Mouse (Mus musculus): Measurements from ENCODE around the gene Kcnh1. TPM values are rescaled to one million over a fixed set of nuclear protein-coding genes. Genes with fewer than 3 reads are reported as not detected.

Gene Kcnh1
- polyA plus RNA-seq, 1 experiment from 2014 or later: 0.81 TPM

DNA sequence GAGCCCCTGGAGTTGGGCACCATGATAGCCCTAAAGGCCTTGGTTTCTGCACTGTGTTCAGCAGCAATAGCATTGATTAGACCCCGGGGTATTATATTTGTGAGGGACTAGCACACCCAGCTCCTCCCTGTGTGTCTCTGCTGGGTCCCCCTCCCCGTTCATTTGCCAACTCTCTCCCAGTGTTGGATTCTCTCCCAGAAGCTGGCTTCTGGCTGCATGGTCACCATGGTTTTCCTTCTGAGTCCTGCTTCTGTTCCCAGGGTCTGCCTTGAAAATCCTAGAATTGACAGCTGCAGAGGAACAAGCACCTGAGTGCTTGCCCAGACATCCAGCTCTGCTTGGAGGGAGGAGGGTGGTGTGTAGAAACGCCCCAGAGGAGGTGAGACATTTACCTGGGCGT, 261.1 kb downstream of the Kcnh1 start:
- Histone ChIP-seq H3K27me3 (no peaks in the 10 kb centered on the region), H3K4me1 (peaks cover 6% of the 10 kb centered on the region), H3K9me3 (replicated peaks) (no peaks in the 10 kb centered on the region), H3K36me3 (ENCODE audit: poor library complexity, severe bottlenecking) (no peaks in the 10 kb centered on the region), H3K4me3 (no peak overlapping the region), H3K4me2 (no peak overlapping the region), H3K9ac (no peak overlapping the region), H3K27ac (no peak overlapping the region)
- WGBS: 74% methylated on average over 4 of the region's 4 CpGs
- no peak for ATAC-seq

DNA sequence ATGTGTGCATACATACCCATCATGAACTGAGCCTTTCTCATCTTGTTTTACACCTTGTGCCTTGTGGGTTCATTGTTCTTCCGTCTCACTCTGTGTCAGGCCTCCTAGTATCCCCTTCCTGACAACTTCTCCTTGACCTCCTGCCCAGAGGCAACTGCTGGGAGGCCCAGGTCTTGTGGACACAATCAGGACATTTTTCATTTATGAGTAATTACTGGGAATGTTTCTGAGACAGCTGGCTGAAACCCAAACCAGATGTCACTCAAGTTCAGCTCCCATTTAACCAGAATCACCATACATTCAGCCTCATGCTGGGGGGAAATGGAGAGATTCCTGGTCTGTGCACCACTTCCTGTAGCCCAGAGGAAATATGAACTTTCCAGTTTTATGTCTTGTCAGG, 263.9 kb downstream of the Kcnh1 start:
- ATAC-seq: no peak
- H3K9ac ChIP-seq: no peak overlapping the region
- no peaks in the 10 kb centered on the region for H3K9me3 ChIP-seq (replicated peaks)
- H3K27ac ChIP-seq: no peak overlapping the region
- no peaks in the 10 kb centered on the region for H3K27me3 ChIP-seq
- H3K4me1 ChIP-seq: peaks cover 6% of the 10 kb centered on the region
- no peaks in the 10 kb centered on the region for H3K36me3 ChIP-seq (ENCODE audit: poor library complexity, severe bottlenecking)
- 55% methylated on average over 1 of the region's 1 CpGs for WGBS
- H3K4me2 ChIP-seq: no peak overlapping the region
- no peak overlapping the region for H3K4me3 ChIP-seq

DNA sequence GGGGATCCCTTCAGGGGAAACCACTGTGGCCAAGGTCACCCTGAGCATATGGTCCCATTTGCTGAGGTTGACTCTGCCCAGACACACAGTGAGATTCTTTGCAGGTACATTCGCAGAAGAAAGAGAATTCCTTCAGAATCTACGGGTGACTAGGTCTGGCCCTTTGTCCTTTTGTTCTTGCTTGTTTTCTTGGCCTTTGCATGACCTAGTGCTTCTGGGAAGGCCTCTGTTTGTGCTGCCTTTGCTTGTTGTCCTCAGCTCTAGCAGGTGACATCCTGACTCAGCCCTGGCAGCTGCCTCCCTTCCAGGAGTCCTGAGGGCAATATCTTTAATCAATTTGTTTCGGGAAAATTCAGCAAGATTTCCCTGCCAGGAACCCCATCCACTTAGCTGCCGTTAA, 264.4 kb downstream of the Kcnh1 start:
- 64% methylated on average over 4 of the region's 4 CpGs for WGBS
- no peaks in the 10 kb centered on the region for H3K9me3 ChIP-seq (replicated peaks)
- no peak overlapping the region for H3K9ac ChIP-seq

DNA sequence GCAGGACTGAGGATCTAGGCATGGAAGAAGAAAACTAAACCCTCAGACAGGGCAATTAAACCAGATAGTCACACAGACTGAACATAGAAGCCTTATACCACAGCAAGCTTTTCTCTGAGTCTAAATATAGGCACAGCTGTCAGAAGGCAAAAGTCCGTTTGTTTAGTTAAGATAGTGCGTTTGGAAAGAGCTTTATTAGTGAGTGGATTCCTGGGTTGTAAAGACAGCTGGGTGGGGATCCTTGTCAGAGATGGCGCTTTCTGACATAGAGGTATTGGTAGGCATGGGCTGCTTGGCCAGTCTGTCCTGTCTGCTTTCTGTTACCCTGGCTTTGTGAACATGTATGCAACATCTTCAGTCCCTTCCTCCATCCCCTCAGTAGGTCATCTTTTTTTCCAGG, 266.5 kb downstream of the Kcnh1 start:
- Histone ChIP-seq H3K4me1 (no peaks in the 10 kb centered on the region), H3K4me2 (no peak overlapping the region), H3K36me3 (ENCODE audit: poor library complexity, severe bottlenecking) (no peaks in the 10 kb centered on the region), H3K4me3 (no peak overlapping the region), H3K27ac (no peak overlapping the region), H3K27me3 (no peaks in the 10 kb centered on the region), H3K9me3 (replicated peaks) (no peaks in the 10 kb centered on the region), H3K9ac (no peak overlapping the region)
- ATAC-seq: no peak
- WGBS: 73% methylated on average over 3 of the region's 3 CpGs

More for the DNA sequence above, 264.4 kb downstream of the Kcnh1 start:
- H3K4me2 ChIP-seq: no peak overlapping the region
- H3K36me3 ChIP-seq (ENCODE audit: poor library complexity, severe bottlenecking): no peaks in the 10 kb centered on the region
- H3K27me3 ChIP-seq: no peaks in the 10 kb centered on the region
- H3K4me1 ChIP-seq: peaks cover 1% of the 10 kb centered on the region; the same call in 1 of the 2 replicates
- no peak for ATAC-seq
- H3K4me3 ChIP-seq: no peak overlapping the region
- no peak overlapping the region for H3K27ac ChIP-seq

DNA sequence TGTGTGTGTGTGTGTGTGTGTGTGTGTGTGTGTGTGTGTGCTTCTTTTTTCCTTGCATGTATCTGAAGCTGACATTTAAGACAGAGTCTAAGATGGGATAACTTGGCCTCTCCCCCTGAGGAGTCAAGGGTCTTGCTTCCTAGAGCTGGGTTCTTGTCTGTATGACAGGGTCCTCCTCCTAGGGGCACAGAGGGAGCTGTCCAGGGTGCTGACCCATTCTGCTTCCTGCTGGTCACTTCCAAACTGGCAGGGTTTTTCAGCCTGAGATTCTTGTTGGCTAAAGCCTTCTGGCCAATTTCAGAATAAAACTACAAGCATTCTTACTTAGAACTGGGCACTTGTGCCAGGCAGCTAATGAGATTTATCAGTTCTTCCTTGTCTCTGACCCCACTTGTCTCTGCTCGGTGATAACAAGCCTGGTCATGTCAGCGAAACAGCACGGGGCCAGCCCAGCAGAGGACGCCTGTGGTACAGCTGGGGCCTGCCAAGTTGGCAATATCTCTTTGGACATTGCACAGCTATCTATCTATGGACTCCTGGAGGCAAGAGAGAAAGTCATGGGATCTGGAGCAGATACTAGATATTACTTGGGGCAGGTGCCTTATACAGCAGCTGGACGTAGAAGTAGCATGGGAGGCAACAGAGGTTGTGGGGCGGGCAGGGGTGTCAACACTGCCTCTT, 267.1 kb downstream of the Kcnh1 start:
- no peaks in the 10 kb centered on the region for H3K27me3 ChIP-seq
- no peaks in the 10 kb centered on the region for H3K9me3 ChIP-seq (replicated peaks)
- H3K36me3 ChIP-seq (ENCODE audit: poor library complexity, severe bottlenecking): no peaks in the 10 kb centered on the region
- H3K4me3 ChIP-seq: no peak overlapping the region
- H3K9ac ChIP-seq: no peak overlapping the region
- WGBS: 85% methylated on average over 6 of the region's 6 CpGs
- no peak overlapping the region for H3K4me2 ChIP-seq
- H3K4me1 ChIP-seq: no peaks in the 10 kb centered on the region
- no peak for ATAC-seq
- no peak overlapping the region for H3K27ac ChIP-seq

DNA sequence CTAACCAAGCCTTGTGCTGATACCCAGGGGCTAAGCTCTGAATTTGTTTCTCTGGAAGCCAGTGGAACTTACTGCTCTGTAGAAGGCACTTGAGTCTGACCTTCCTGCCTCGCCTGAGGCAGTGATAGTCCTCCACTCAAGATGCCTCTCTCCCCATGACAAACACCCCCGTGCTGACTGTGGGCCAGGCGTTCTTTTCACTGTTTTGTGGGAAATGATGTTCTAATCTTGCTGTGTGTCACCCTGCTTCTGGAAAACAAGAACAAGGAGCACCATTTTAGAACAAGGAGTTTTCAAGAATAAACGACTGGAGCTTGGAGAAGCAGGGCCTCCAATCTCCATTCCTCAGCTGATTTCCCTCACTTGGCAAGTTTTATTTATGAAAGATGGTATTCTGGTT, 273.2 kb downstream of the Kcnh1 start:
- no peak overlapping the region for H3K4me3 ChIP-seq
- H3K4me2 ChIP-seq: no peak overlapping the region
- no peak overlapping the region for H3K27ac ChIP-seq
- 82% methylated on average over 4 of the region's 4 CpGs for WGBS
- H3K4me1 ChIP-seq: no peaks in the 10 kb centered on the region
- H3K36me3 ChIP-seq (ENCODE audit: poor library complexity, severe bottlenecking): no peaks in the 10 kb centered on the region
- no peaks in the 10 kb centered on the region for H3K27me3 ChIP-seq
- no peak for ATAC-seq
- no peaks in the 10 kb centered on the region for H3K9me3 ChIP-seq (replicated peaks)
- no peak overlapping the region for H3K9ac ChIP-seq

DNA sequence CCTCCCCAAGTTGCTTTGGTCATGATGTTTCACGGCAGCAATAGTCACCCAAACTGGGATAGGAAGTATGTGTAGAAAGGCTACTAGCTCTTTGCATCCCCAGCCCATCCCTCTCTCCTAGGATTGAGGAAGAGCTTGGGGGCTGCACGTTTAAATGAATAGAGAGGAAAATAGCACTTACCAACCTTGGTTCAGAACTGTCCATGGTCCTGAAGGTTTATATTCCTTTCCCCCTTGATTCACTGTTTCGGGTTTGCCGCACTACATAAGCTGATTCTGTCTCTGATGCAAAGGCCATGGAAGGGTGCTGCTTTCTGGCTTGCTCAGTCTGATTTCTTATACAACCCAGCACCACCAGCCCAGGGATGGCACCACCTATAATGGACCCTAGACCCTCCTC, 281.8 kb downstream of the Kcnh1 start:
- Histone ChIP-seq H3K27ac (no peak overlapping the region), H3K4me2 (no peak overlapping the region), H3K27me3 (no peaks in the 10 kb centered on the region), H3K9ac (no peak overlapping the region), H3K9me3 (replicated peaks) (no peaks in the 10 kb centered on the region), H3K36me3 (ENCODE audit: poor library complexity, severe bottlenecking) (no peaks in the 10 kb centered on the region), H3K4me1 (no peaks in the 10 kb centered on the region), H3K4me3 (no peak overlapping the region)
- no peak for ATAC-seq
- WGBS: 62% methylated on average over 4 of the region's 4 CpGs

DNA sequence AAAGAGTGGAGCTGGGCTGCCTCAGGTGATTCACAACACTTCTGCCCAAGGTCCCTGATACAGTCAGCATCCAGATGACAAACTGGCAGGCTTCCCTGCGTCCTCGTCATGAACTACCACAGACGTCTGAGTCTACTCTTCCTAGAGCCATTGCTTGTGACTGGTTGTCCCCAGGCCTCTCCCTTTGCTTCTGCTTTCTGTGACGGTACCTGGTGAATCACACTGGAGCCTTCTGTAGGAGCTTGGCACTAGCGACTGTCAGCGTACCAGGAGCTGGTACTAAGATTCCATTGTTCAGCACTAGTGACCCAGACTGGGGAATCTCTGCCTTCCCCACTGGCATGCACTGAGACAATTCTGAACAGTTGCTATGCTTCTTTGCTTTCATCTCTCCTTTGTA, 282.6 kb downstream of the Kcnh1 start:
- Histone ChIP-seq H3K4me2 (no peak overlapping the region), H3K9ac (no peak overlapping the region), H3K27ac (no peak overlapping the region), H3K4me3 (no peak overlapping the region), H3K4me1 (no peaks in the 10 kb centered on the region), H3K27me3 (no peaks in the 10 kb centered on the region), H3K36me3 (ENCODE audit: poor library complexity, severe bottlenecking) (no peaks in the 10 kb centered on the region), H3K9me3 (replicated peaks) (no peaks in the 10 kb centered on the region)
- ATAC-seq: no peak
- 92% methylated on average over 6 of the region's 6 CpGs for WGBS

DNA sequence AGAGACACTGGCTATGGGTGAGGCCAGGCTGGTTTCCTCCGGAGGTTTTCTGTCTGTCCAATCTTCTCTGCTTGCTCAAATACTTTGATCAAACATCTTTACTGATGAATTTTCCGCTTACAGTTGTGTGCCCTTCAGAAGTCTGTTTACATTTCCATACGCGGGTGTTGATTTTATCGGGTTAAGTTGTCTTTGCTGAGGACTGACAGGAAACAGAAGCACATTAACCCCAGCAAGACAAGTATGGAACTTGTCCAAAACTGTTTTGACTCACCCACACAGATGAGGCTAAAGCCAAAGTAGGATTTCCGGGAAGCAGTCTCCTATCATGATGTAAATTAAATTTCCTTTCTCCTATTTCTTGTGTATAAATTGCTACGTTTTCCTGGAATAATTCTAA, 286.1 kb downstream of the Kcnh1 start:
- H3K4me1 ChIP-seq: no peaks in the 10 kb centered on the region
- no peaks in the 10 kb centered on the region for H3K9me3 ChIP-seq (replicated peaks)
- no peak overlapping the region for H3K4me2 ChIP-seq
- H3K9ac ChIP-seq: no peak overlapping the region
- H3K36me3 ChIP-seq (ENCODE audit: poor library complexity, severe bottlenecking): no peaks in the 10 kb centered on the region
- H3K27ac ChIP-seq: no peak overlapping the region
- ATAC-seq: no peak
- H3K4me3 ChIP-seq: no peak overlapping the region
- no peaks in the 10 kb centered on the region for H3K27me3 ChIP-seq
- WGBS: 82% methylated on average over 7 of the region's 7 CpGs

DNA sequence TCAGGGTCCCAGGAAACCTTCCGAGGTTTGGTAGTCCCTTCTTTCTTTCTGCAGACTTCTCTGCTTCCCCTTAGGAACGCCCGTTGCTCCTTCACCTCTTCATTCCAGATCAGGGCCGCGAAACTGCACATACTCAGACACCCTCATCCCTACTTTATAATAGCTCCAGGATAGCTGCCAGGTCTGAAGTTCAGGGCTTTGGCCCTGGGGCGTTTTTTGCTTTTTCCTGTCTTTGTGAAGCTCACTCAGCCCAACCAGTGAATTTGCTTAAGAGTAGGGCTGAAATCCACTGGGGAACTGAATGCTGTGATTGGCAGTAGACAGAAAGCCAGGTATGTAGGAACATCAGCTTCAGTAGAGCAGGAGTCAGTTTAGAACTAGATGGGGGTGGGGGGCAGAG, 287.0 kb downstream of the Kcnh1 start:
- Histone ChIP-seq H3K9me3 (replicated peaks) (no peaks in the 10 kb centered on the region), H3K27ac (no peak overlapping the region), H3K4me3 (no peak overlapping the region), H3K4me1 (no peaks in the 10 kb centered on the region), H3K36me3 (ENCODE audit: poor library complexity, severe bottlenecking) (no peaks in the 10 kb centered on the region), H3K9ac (no peak overlapping the region), H3K4me2 (no peak overlapping the region), H3K27me3 (no peaks in the 10 kb centered on the region)
- no peak for ATAC-seq
- 80% methylated on average over 6 of the region's 6 CpGs for WGBS

DNA sequence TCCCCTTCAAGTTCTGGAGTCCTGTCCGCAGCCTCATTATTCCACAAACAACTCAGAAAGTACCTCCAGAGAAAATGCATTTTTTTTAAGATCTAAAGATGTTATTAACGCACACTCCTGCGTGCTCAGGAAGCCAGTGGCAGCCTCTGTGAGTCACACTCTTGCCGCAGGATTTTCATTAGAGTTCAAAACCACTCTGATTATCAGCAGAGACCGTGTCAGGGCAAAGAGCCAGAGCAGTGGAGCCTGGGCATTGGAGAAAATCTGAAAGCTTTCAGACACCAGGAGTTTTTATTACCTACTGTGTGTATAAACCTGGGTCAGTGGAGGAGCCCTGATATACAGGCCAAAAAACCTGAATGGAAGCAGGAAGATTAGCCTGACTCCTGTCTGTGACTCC, 287.6 kb downstream of the Kcnh1 start:
- no peak overlapping the region for H3K9ac ChIP-seq
- no peak for ATAC-seq
- no peaks in the 10 kb centered on the region for H3K27me3 ChIP-seq
- no peak overlapping the region for H3K4me3 ChIP-seq
- no peak overlapping the region for H3K27ac ChIP-seq
- no peaks in the 10 kb centered on the region for H3K36me3 ChIP-seq (ENCODE audit: poor library complexity, severe bottlenecking)
- H3K4me1 ChIP-seq: no peaks in the 10 kb centered on the region
- WGBS: 81% methylated on average over 5 of the region's 5 CpGs
- H3K9me3 ChIP-seq (replicated peaks): no peaks in the 10 kb centered on the region
- no peak overlapping the region for H3K4me2 ChIP-seq

DNA sequence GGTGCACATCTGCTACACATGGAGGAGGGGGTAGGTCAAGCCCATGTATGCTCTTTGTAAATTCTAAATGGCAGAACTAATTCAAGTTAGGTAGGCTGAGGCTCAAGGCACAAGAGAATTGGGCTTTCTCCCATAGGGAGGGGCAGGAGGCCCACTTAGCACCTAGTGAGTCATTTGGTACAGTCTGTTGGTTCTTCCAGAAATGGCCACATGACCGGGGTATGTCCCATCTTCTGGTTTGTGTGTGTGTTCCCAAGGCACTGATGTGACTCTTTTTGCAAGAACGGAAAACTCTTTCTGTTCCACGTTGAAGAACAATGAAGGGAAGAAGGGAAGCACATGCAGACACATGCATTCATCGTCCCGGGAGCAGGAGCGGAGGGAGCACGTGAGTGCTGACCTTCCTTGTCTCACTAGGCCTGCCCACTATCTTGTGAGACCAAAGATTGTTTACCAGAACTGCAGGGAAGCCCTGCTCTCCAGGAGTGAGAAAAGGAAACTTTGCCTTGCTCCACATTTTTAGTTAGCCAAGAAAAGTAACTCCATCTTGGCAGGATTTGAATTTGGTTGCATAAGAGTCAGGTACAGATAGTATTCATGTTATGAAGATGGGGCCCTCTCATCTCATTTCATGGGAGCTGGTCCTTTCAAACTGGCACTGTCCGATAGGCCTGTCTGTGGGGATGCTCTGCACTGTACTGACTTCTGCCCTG, 289.7 kb downstream of the Kcnh1 start:
- Histone ChIP-seq H3K9ac (no peak overlapping the region), H3K4me3 (no peak overlapping the region), H3K27me3 (no peaks in the 10 kb centered on the region), H3K27ac (no peak overlapping the region), H3K36me3 (ENCODE audit: poor library complexity, severe bottlenecking) (no peaks in the 10 kb centered on the region), H3K4me2 (no peak overlapping the region), H3K4me1 (no peaks in the 10 kb centered on the region), H3K9me3 (replicated peaks) (no peaks in the 10 kb centered on the region)
- ATAC-seq: no peak
- 89% methylated on average over 8 of the region's 8 CpGs for WGBS

DNA sequence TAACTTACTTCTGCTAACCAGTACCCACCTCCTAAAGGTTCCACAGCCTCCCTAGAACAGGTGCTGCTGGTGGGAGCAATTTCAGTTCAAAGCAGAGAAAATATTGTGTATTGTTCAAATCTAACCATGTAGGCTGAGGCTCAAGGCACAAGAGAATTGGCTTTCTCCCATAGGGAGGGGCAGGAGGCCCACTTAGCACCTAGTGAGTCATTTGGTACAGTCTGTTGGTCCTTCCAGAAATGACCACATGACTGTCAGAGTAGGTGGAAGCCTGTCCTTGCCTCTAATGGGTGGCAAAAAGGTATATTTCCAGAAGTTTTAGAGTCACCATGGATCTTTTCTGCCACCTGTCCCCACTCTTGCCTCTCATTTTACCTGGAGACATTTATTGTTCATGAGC, 290.9 kb downstream of the Kcnh1 start:
- no peaks in the 10 kb centered on the region for H3K27me3 ChIP-seq
- no peak overlapping the region for H3K4me2 ChIP-seq
- no peak overlapping the region for H3K9ac ChIP-seq
- no peak overlapping the region for H3K4me3 ChIP-seq
- no peaks in the 10 kb centered on the region for H3K9me3 ChIP-seq (replicated peaks)
- no peaks in the 10 kb centered on the region for H3K4me1 ChIP-seq
- no peak overlapping the region for H3K27ac ChIP-seq
- no peak for ATAC-seq
- no peaks in the 10 kb centered on the region for H3K36me3 ChIP-seq (ENCODE audit: poor library complexity, severe bottlenecking)

All from forebrain, embryonic 13.5 days (tissue).